Mouse (Mus musculus): ENCODE measurements at regions not wholly inside any gene's neighbourhood (a gene's known extent, or its start where the extent isn't known, plus 50 kb on each side); places are given as distances from the start of the nearest gene placed in this dataset.

DNA sequence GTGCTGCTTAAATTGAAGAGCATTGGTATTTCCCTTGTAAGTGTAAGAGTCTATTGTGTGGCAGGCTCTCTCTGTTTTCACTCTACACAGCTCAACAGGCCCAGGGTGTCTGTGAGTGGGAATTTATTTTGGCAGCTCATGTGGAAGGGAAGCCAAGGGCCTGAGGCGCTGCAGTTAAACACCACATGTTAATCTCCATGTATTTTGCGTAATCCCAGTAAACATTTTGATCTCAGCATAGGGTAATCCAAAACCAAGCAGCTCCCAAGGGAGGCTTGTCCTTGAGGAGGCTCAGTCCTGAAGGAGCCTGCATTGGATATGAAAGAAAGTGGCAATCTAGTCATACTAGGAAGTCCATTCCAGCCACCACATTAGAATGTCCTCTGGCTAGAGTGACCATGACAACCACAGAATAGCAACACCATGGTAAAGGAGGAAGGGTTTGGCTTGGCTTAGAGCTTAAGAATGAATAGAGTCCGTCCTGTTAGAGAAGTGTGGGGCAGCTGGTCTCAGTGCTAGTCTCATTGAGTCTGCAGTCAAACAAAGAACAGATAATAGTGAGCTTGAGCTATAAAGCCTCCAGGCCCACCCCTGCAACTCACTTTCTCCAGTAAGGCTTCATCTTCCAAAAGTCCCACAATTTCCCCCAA lies 391.6 kb downstream of the Insc start:
- TF ChIP-seq CTCF (IDR thresholded peaks at IDR 0.05; ENCODE audit: extremely low read depth, insufficient read depth, insufficient read length, insufficient replicate concordance) (no peak), POLR2A (IDR thresholded peaks at IDR 0.05; ENCODE audit: low read depth, low read length) (no peak)
